Mouse (Mus musculus) heart, embryonic 14.5 days (tissue): ENCODE measurements around the gene Atxn10. TPM values are rescaled to one million over a fixed set of nuclear protein-coding genes. Genes with fewer than 3 reads are reported as not detected.

Source experiments
- ATAC-seq: fragments of 200-750 bp; cut with Nextera tagmentation; 2 replicates; pipeline ENCODE4 v1.8.0; 2017; ENCODE audit warnings: low read depth, moderate TSS enrichment; ENCODE audit not compliant: insufficient number of reproducible peaks, insufficient read depth, low FRiP score
- H3K27ac ChIP-seq, 2 experiments: fragments of 200-500 bp in 1 of 2; fragments of 300-500 bp in 1 of 2; sonication (generic) in 1 of 2; replicated peaks in 1 of 2; 2 replicates each; pipeline ENCODE4 v1.5.1; 2012 to 2014; ENCODE audit warnings: low read depth in 2 of 2, low read length in 2 of 2, control low read depth in 1 of 2, mild to moderate bottlenecking in 1 of 2, mixed read lengths in 1 of 2; ENCODE audit not compliant: control insufficient read depth in 1 of 2, insufficient read depth in 1 of 2
- H3K27me3 ChIP-seq: fragments of 300-500 bp; sonication (generic); 2 replicates; pipeline ENCODE4 v1.6.1; 2014; ENCODE audit warnings: mild to moderate bottlenecking, low read length, control low read depth; ENCODE audit not compliant: control insufficient read depth, insufficient read depth
- H3K36me3 ChIP-seq: fragments of 300-500 bp; sonication (generic); 2 replicates; pipeline ENCODE4 v1.6.1; 2014; ENCODE audit warnings: mild to moderate bottlenecking, control low read depth, low read length, mixed read lengths; ENCODE audit not compliant: control insufficient read depth, insufficient read depth
- H3K4me1 ChIP-seq, 2 experiments: fragments of 200-500 bp in 1 of 2; fragments of 300-500 bp in 1 of 2; sonication (generic) in 1 of 2; 2 replicates each; pipeline ENCODE4 v1.6.1; 2012 to 2014; ENCODE audit warnings: low read length in 2 of 2, control low read depth in 1 of 2, mixed read lengths in 1 of 2; ENCODE audit not compliant: control insufficient read depth in 2 of 2, insufficient read depth in 2 of 2
- H3K4me2 ChIP-seq: fragments of 300-500 bp; sonication (generic); 2 replicates; pipeline ENCODE4 v1.6.1; 2014; ENCODE audit warnings: mild to moderate bottlenecking, low read length
- H3K4me3 ChIP-seq, 2 experiments: fragments of 200-500 bp in 1 of 2; fragments of 300-500 bp in 1 of 2; sonication (generic) in 1 of 2; 2 replicates each; pipeline ENCODE4 v1.5.1; 2012 to 2014; ENCODE audit warnings: low read length in 2 of 2, mild to moderate bottlenecking in 2 of 2, control low read depth in 1 of 2, low read depth in 1 of 2, moderate library complexity in 1 of 2; ENCODE audit not compliant: control insufficient read depth in 1 of 2, insufficient read depth in 1 of 2
- H3K9ac ChIP-seq: fragments of 300-500 bp; sonication (generic); 2 replicates; pipeline ENCODE4 v1.6.1; 2014; ENCODE audit warnings: mild to moderate bottlenecking, low read length
- H3K9me3 ChIP-seq: fragments of 300-500 bp; sonication (generic); 2 replicates; pipeline ENCODE4 v1.6.1; 2016; ENCODE audit warnings: low read length, control low read depth; ENCODE audit not compliant: control insufficient read depth
- WGBS: fragments of 180-500 bp; shearing (Covaris S2); extraction: QIAGEN DNeasy Blood & Tissue Kit; methylation state at CpG from one replicate; pipeline ENCODE4 v1.1.7; 2014; 5-methylcytosine and 5-hydroxymethylcytosine counted together
- polyA plus RNA-seq: library from polyadenylated mRNA; unstranded; fragments of >200 nt; fragmentation: Nextera tagmentation; extraction: Ambion mirVana; gene quantifications from 2 replicates; pipeline ENCODE4 v1.2.1, GENCODE M21; 2014

Atxn10 gene
- polyA plus RNA-seq, 1 experiment from 2014 or later, result 234 TPM

GRCm38 (mm10) chr15:85354060-85354459 is 18.0 kb downstream of the Atxn10 start:
- Histone ChIP-seq H3K4me3 (no peak overlapping the region), H3K27ac (no peak overlapping the region), H3K9me3 (no peaks in the 10 kb centered on the region), H3K36me3 (no peaks in the 10 kb centered on the region), H3K9ac (no peak overlapping the region), H3K4me2 (no peak overlapping the region), H3K27me3 (no peaks in the 10 kb centered on the region), H3K4me1 (peaks cover 2 to 3% of the 10 kb centered on the region in 2 experiments)
- ATAC-seq, result no peak
- WGBS, result 64% methylated on average over 9 of the region's 9 CpGs

GRCm38 (mm10) chr15:85356112-85356511 is 20.1 kb downstream of the Atxn10 start:
- Histone ChIP-seq H3K27me3 (no peaks in the 10 kb centered on the region), H3K4me3 (no peak overlapping the region), H3K9me3 (no peaks in the 10 kb centered on the region), H3K9ac (no peak overlapping the region), H3K4me1 (peaks cover 0 to 3% of the 10 kb centered on the region in 2 experiments), H3K27ac (no peak overlapping the region), H3K36me3 (peaks cover 15% of the 10 kb centered on the region), H3K4me2 (no peak overlapping the region)
- WGBS, result 81% methylated on average over 6 of the region's 6 CpGs
- no peak for ATAC-seq

- Histone ChIP-seq H3K9ac (no peak overlapping the region), H3K36me3 (peaks cover 30% of the 10 kb centered on the region), H3K4me1 (peaks cover 0 to 3% of the 10 kb centered on the region in 2 experiments), H3K4me3 (no peak overlapping the region), H3K27me3 (no peaks in the 10 kb centered on the region), H3K27ac (no peak overlapping the region), H3K4me2 (no peak overlapping the region), H3K9me3 (no peaks in the 10 kb centered on the region)
- WGBS, result 92% methylated on average over 4 of the region's 4 CpGs
- no peak for ATAC-seq
These were observed 21.6 kb downstream of the Atxn10 start for GRCm38 (mm10) chr15:85357465-85358225.

- WGBS, result 37% methylated on average over 2 of the region's 2 CpGs
- no peak overlapping the region for H3K4me3 ChIP-seq
- H3K36me3 ChIP-seq, result peaks cover 44% of the 10 kb centered on the region
- H3K9ac ChIP-seq, result no peak overlapping the region
- H3K9me3 ChIP-seq, result no peaks in the 10 kb centered on the region
- no peak overlapping the region for H3K4me2 ChIP-seq
- H3K27me3 ChIP-seq, result no peaks in the 10 kb centered on the region
- ATAC-seq, result no peak
- H3K4me1 ChIP-seq, result peaks cover 0 to 3% of the 10 kb centered on the region in 2 experiments
- H3K27ac ChIP-seq, result no peak overlapping the region
These were observed 23.4 kb downstream of the Atxn10 start for GRCm38 (mm10) chr15:85359483-85359882.

- H3K4me1 ChIP-seq, result peaks cover 0 to 3% of the 10 kb centered on the region in 2 experiments
- ATAC-seq, result no peak
- H3K9me3 ChIP-seq, result no peaks in the 10 kb centered on the region
- H3K27ac ChIP-seq, result no peak overlapping the region
- no peak overlapping the region for H3K4me3 ChIP-seq
- peaks cover 48% of the 10 kb centered on the region for H3K36me3 ChIP-seq
- no peaks in the 10 kb centered on the region for H3K27me3 ChIP-seq
- no peak overlapping the region for H3K9ac ChIP-seq
- 85% methylated on average over 4 of the region's 4 CpGs for WGBS
- no peak overlapping the region for H3K4me2 ChIP-seq
These were observed 23.9 kb downstream of the Atxn10 start for GRCm38 (mm10) chr15:85359901-85360300.

- H3K4me2 ChIP-seq, result no peak overlapping the region
- H3K4me1 ChIP-seq, result peaks cover 0 to 1% of the 10 kb centered on the region in 2 experiments; a peak in 1 of 4 replicates
- no peak overlapping the region for H3K27ac ChIP-seq
- H3K9me3 ChIP-seq, result no peaks in the 10 kb centered on the region
- H3K36me3 ChIP-seq, result peaks cover 71% of the 10 kb centered on the region
- no peak for ATAC-seq
- 89% methylated on average over 3 of the region's 3 CpGs for WGBS
- no peak overlapping the region for H3K9ac ChIP-seq
- H3K4me3 ChIP-seq, result no peak overlapping the region
- no peaks in the 10 kb centered on the region for H3K27me3 ChIP-seq
These were observed 28.3 kb downstream of the Atxn10 start for GRCm38 (mm10) chr15:85364366-85364765.

GRCm38 (mm10) chr15:85366938-85367337 is 30.9 kb downstream of the Atxn10 start:
- Histone ChIP-seq H3K4me2 (no peak overlapping the region), H3K4me1 (no peaks in the 10 kb centered on the region), H3K36me3 (peaks cover 50% of the 10 kb centered on the region), H3K9me3 (no peaks in the 10 kb centered on the region), H3K27ac (no peak overlapping the region), H3K9ac (no peak overlapping the region), H3K4me3 (no peak overlapping the region), H3K27me3 (no peaks in the 10 kb centered on the region)
- WGBS, result 84% methylated on average over 5 of the region's 5 CpGs
- ATAC-seq, result no peak

GRCm38 (mm10) chr15:85369765-85370164 is 33.7 kb downstream of the Atxn10 start:
- Histone ChIP-seq H3K4me3 (no peak overlapping the region), H3K9me3 (no peaks in the 10 kb centered on the region), H3K27ac (no peak overlapping the region), H3K4me2 (no peak overlapping the region), H3K4me1 (no peaks in the 10 kb centered on the region), H3K27me3 (no peaks in the 10 kb centered on the region), H3K36me3 (peaks cover 26% of the 10 kb centered on the region), H3K9ac (no peak overlapping the region)
- ATAC-seq, result no peak
- 63% methylated on average over 3 of the region's 3 CpGs for WGBS
